Mouse (Mus musculus) liver, postnatal 0 days (tissue): ENCODE results near the gene Fgf9. TPM values are rescaled to one million over a fixed set of nuclear protein-coding genes. Genes with fewer than 3 reads are reported as not detected.

Experiments
- ATAC-seq: fragments of 200-750 bp; cut with Nextera tagmentation; 2 replicates; pipeline ENCODE4 v1.8.0; 2017; ENCODE audit warnings: mild to moderate bottlenecking, moderate library complexity
- DNase-seq: peaks from one replicate; pipeline ENCODE4 v3.0.0-alpha.2; 2016
- H3K27ac ChIP-seq: fragments of 300-500 bp; sonication (generic); 2 replicates; pipeline ENCODE4 v1.5.1; 2014; ENCODE audit warnings: antibody characterized with exemption, moderate library complexity, mild to moderate bottlenecking, low read depth
- H3K27me3 ChIP-seq: fragments of 300-500 bp; sonication (generic); 2 replicates; pipeline ENCODE4 v1.6.1; 2014; ENCODE audit warnings: low read length, control low read depth, mixed read lengths; ENCODE audit not compliant: insufficient read depth
- H3K36me3 ChIP-seq: fragments of 300-500 bp; sonication (generic); replicated peaks from 2 replicates; pipeline ENCODE4 v1.6.1; 2014; ENCODE audit warnings: mild to moderate bottlenecking, control low read depth, low read length, moderate library complexity, mixed read lengths; ENCODE audit not compliant: insufficient read depth
- H3K4me1 ChIP-seq: fragments of 300-500 bp; sonication (generic); 2 replicates; pipeline ENCODE4 v1.6.1; 2014; ENCODE audit warnings: antibody characterized with exemption, mild to moderate bottlenecking, control low read depth; ENCODE audit not compliant: insufficient read depth
- H3K4me2 ChIP-seq: fragments of 300-500 bp; sonication (generic); 2 replicates; pipeline ENCODE4 v1.6.1; 2014; ENCODE audit warnings: low read depth, mild to moderate bottlenecking, low read length, moderate library complexity, mixed read lengths
- H3K4me3 ChIP-seq: fragments of 300-500 bp; sonication (generic); 2 replicates; pipeline ENCODE4 v1.5.1; 2014; ENCODE audit warnings: low read depth, low read length
- H3K9ac ChIP-seq: fragments of 300-500 bp; sonication (generic); replicated peaks from 2 replicates; pipeline ENCODE4 v1.6.1; 2014; ENCODE audit warnings: mild to moderate bottlenecking, moderate library complexity
- H3K9me3 ChIP-seq: fragments of 300-500 bp; sonication (generic); 2 replicates; pipeline ENCODE4 v1.6.1; 2016; ENCODE audit warnings: mild to moderate bottlenecking, control low read depth, low read length, mixed read lengths
- CTCF ChIP-seq: sonication (generic); IDR thresholded peaks from 2 replicates; pipeline ENCODE4 v1.5.1; 2016; ENCODE audit warnings: antibody characterized with exemption, low read depth
- EP300 ChIP-seq: IDR thresholded peaks from 2 replicates; pipeline ENCODE4 v1.6.1; 2016; ENCODE audit warnings: antibody characterized with exemption, low read depth, mild to moderate bottlenecking
- WGBS: fragments of 180-500 bp; shearing (Covaris S2); extraction: QIAGEN DNeasy Blood & Tissue Kit; methylation state at CpG from one replicate; pipeline ENCODE4 v1.1.7; 2014; ENCODE audit not compliant: insufficient replicate concordance; 5-methylcytosine and 5-hydroxymethylcytosine counted together
- polyA plus RNA-seq: library from polyadenylated mRNA; unstranded; fragments of >200 nt; fragmentation: Nextera tagmentation; extraction: Ambion mirVana; gene quantifications from 2 replicates; pipeline ENCODE4 v1.2.1, GENCODE M21; 2015

The Fgf9 gene
- polyA plus RNA-seq, 1 experiment from 2014 or later: 0.20 TPM

- under 1% methylated on average over 56 of the region's 61 CpGs for WGBS
- H3K4me2 ChIP-seq: peak overlapping the region; percentile 82
- H3K4me3 ChIP-seq: peak overlapping the region; percentile 55
- peaks cover 31% of the 10 kb centered on the region for H3K4me1 ChIP-seq
- H3K9ac ChIP-seq: no peak overlapping the region; the same call in 1 of the 2 replicates
- ATAC-seq (no peak), DNase-seq (peak; percentile 26)
- peaks cover 82% of the 10 kb centered on the region for H3K27me3 ChIP-seq
- H3K36me3 ChIP-seq: no peaks in the 10 kb centered on the region
- TF ChIP-seq EP300: no peak
- TF ChIP-seq CTCF: no peak
- H3K27ac ChIP-seq: no peak overlapping the region
- no peaks in the 10 kb centered on the region for H3K9me3 ChIP-seq
These were observed 4.5 kb downstream of the Fgf9 start for GRCm38 (mm10) chr14:58074621-58075432.

- H3K4me2 ChIP-seq: peak overlapping the region; percentile 82
- WGBS: 1% methylated on average over 30 of the region's 31 CpGs
- ATAC-seq: no peak
- peak; percentile 24 for DNase-seq
- peaks cover 75% of the 10 kb centered on the region for H3K27me3 ChIP-seq
- no peak overlapping the region for H3K9ac ChIP-seq
- TF ChIP-seq EP300: no peak
- TF ChIP-seq CTCF: no peak
- H3K36me3 ChIP-seq: no peaks in the 10 kb centered on the region
- no peaks in the 10 kb centered on the region for H3K9me3 ChIP-seq
- H3K4me1 ChIP-seq: peaks cover 27% of the 10 kb centered on the region
- H3K27ac ChIP-seq: no peak overlapping the region
- H3K4me3 ChIP-seq: peak overlapping the region; percentile 55
These were observed 5.2 kb downstream of the Fgf9 start for GRCm38 (mm10) chr14:58075433-58076029.

GRCm38 (mm10) chr14:58076030-58076521 is 5.7 kb downstream of the Fgf9 start:
- Histone ChIP-seq H3K27ac (no peak overlapping the region), H3K4me3 (peak overlapping the region; percentile 55), H3K9me3 (no peaks in the 10 kb centered on the region), H3K27me3 (peaks cover 69% of the 10 kb centered on the region), H3K36me3 (no peaks in the 10 kb centered on the region), H3K4me1 (peaks cover 26% of the 10 kb centered on the region), H3K9ac (no peak overlapping the region), H3K4me2 (peak overlapping the region; percentile 82)
- 2% methylated on average over 39 of the region's 40 CpGs for WGBS
- no peak for ATAC-seq
- DNase-seq: peak; percentile 47
- TF ChIP-seq CTCF: no peak
- no peak for TF ChIP-seq EP300

- Histone ChIP-seq H3K36me3 (no peaks in the 10 kb centered on the region), H3K27ac (no peak overlapping the region), H3K27me3 (peaks cover 62% of the 10 kb centered on the region), H3K4me2 (peak overlapping the region; percentile 82), H3K9ac (no peak overlapping the region), H3K4me3 (peak overlapping the region; percentile 55), H3K4me1 (peaks cover 26% of the 10 kb centered on the region), H3K9me3 (no peaks in the 10 kb centered on the region)
- TF ChIP-seq CTCF (no peak), EP300 (no peak)
- ATAC-seq (no peak), DNase-seq (no peak)
- WGBS: 7% methylated on average over 14 of the region's 14 CpGs
These were observed 6.4 kb downstream of the Fgf9 start for GRCm38 (mm10) chr14:58076726-58077255.

GRCm38 (mm10) chr14:58079471-58079870 is 9.1 kb downstream of the Fgf9 start:
- Histone ChIP-seq H3K27ac (no peak overlapping the region), H3K9ac (no peak overlapping the region), H3K9me3 (no peaks in the 10 kb centered on the region), H3K4me2 (no peak overlapping the region), H3K4me1 (peaks cover 17% of the 10 kb centered on the region), H3K36me3 (no peaks in the 10 kb centered on the region), H3K27me3 (peaks cover 38% of the 10 kb centered on the region), H3K4me3 (no peak overlapping the region)
- ATAC-seq (no peak), DNase-seq (no peak)
- TF ChIP-seq CTCF (no peak), EP300 (no peak)
- 70% methylated on average over 2 of the region's 2 CpGs for WGBS

DNA sequence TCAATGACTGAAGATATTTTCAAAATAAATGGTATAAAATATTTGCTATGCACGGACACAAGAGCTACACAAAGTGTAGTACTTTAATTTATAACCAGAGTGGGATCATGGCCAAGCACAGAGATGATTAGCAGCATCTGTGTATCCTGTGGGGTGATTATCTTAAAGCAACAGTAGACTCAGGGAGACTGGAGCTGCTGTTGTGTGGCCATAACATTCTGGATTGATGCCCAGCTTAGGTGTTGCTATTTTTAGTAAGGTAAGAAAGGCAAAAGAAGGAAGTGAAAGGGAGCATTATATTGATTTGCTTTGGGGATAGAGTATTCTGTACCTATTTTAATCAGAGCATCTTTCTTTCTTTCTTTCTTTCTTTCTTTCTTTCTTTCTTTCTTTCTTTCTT is 11.6 kb downstream of the Fgf9 start:
- Histone ChIP-seq H3K9me3 (no peaks in the 10 kb centered on the region), H3K4me1 (no peaks in the 10 kb centered on the region), H3K27ac (no peak overlapping the region), H3K9ac (no peak overlapping the region), H3K27me3 (peaks cover 16% of the 10 kb centered on the region), H3K4me3 (no peak overlapping the region), H3K36me3 (no peaks in the 10 kb centered on the region), H3K4me2 (no peak overlapping the region)
- no peak for TF ChIP-seq EP300
- TF ChIP-seq CTCF: no peak
- DNase-seq (no peak), ATAC-seq (no peak)
- WGBS: 47% methylated on average over 1 of the region's 1 CpGs
